Mouse (Mus musculus): ENCODE measurements at regions not wholly inside any gene's neighbourhood (a gene's known extent, or its start where the extent isn't known, plus 50 kb on each side); places are given as distances from the start of the nearest gene placed in this dataset.

DNA sequence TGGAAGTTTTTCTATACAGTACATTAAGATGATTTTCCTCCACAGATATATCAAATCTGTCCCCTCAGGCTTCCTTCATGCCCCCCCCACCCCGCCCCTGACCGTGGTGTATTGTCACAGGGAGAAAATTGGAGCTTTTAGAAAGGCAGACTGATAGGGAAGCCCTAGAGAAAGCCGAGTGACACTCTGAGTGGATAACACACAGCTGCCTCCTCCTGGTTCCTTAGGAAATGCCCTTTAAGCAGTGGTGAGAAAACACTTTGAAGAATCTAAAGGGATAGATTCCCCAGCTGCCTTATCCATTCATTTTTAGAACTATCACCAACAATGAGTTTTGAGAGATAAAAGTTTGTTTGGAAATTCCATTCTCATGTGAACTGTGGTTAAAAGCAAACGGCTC lies 147.0 kb upstream of the Nt5c1b start:
- DNase-seq (ENCODE audit: extremely low spot score, low read depth, low spot score), result no peak

DNA sequence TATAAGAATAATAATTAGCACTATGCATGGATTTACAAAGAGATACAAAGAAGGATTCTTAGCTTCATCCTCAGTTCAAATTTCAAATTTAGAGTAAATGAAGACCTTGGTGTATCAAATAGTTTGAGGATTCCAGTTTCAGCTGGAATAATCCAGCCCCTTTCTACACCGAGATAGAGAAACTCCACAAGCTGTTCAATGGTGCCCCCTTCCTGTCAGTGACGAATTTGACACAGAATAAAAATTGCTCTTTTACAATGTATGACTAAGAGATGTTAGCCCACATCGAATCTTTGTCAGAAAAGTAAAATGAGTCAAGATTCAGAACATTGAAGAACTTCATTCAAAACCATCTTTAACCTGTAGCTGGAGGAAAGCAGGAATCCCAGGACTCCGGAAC lies 145.9 kb upstream of the Nt5c1b start:
- no peak for DNase-seq (ENCODE audit: extremely low spot score, low read depth, low spot score)

DNA sequence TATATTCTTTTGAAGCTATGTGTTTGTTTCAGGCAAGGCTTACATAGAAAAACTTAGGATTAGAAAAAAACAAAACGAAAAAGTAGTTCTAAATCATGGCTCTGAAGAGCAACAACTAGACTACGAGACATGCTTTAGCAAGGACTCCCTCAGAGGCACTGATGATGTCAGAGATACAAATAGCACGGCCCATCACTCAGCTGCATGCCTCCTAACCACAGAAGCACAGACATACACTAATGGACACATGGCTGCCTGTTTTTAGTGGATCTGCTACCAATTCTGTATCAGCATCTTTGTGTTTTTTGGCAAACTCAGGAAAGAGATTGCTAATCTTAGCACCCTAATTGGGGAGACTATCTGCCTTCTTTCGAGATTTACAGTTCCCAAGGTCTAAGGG lies 138.6 kb upstream of the Nt5c1b start:
- no peak for DNase-seq (ENCODE audit: extremely low spot score, low read depth, low spot score)

DNA sequence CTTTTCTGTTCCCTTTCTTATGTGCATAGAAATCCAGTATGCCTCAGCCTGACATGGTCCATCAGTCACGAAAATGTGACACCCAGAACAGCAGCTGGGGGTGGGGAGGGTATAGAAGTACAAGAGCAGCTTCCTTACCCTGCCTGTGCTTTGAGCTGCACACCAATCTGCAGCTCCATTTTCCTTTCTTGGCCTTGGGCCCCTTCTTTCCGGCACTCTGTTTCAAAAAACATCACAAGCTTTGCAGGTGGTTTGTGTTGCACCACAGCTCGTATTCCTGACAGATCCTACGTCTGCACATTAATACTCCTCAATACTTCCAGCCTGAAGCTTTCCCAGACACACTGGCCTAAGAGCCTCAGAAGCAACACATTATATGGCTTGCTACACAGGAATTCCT lies 138.1 kb upstream of the Nt5c1b start:
- peak; percentile 44 for DNase-seq (ENCODE audit: extremely low spot score, low read depth, low spot score)

DNA sequence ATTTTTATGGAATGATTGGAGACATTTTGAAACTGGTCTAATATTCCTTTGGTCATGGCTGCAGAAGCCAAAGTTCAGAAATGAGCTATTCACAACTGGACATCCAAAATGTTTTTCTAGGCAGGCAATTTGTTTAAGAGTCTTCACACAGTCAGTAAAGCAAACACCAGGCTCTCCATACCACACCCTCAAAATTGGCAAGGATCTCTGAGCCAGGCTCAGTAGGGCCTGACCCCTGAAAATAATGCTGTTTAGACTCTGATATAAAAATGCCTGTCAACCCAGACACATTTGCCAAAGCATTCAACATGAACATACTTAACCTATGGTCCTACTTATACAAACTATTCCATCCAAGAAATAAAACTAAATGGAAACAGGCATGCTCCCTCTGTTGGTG lies 121.7 kb upstream of the Nt5c1b start:
- DNase-seq (ENCODE audit: extremely low spot score, low read depth, low spot score), result no peak

DNA sequence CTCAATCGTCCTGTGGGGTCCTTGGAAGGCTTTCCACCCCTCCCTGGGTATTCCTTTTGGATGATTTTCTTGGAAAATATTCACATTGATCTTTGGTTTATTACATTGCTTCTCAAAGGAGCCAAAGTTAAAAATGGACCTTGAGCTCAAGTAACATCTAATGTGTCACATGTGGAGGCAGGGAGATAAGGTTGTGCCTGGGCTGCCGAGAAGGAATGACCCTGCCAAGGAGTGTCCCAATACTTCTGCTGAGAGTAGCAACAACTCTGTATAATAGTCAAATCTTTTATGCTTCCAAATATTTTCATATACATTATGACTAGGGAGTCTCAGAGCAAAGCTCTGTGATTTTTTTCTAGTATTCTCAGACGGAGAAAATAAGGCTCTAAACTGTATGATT lies 113.4 kb upstream of the Nt5c1b start:
- no peak for DNase-seq (ENCODE audit: extremely low spot score, low read depth, low spot score)

DNA sequence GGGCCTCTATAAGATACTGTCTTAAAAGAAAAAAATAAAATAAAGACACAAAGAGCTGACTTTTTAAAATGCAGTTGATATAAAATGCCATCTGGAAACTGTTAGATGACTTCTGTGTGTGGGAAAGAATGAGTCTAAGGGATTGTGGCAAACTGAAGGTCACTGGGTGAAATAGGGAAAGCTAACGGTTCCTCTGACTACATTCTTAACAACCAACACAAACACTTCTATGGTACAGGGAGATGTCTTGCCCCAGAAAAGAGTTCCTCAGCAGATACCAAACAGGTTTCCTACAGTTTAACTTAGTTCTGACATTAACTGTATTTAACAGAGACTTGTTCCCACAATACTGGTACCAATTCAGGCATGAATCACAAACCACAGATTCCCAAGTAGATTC lies 103.6 kb upstream of the Nt5c1b start:
- no peak for DNase-seq (ENCODE audit: extremely low spot score, low read depth, low spot score)

DNA sequence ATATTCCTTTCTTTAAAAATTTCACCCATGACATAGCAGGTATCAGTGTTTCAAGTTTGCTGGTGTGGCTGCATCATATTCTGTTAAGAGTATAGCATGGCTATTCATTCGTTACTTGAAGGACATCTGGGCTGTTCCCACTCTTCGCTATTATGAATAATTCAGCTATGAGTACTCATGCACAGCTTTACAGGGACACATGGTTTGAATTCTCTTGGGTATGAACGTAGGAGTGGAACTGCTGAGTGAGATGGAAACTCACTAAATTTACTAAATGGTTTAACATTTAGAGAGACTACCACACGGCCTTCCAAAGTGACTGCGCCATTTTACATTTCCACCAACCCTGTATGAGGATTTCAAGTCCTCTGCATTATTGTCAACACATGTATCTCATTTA lies 97.7 kb upstream of the Nt5c1b start:
- DNase-seq (ENCODE audit: extremely low spot score, low read depth, low spot score), result no peak

DNA sequence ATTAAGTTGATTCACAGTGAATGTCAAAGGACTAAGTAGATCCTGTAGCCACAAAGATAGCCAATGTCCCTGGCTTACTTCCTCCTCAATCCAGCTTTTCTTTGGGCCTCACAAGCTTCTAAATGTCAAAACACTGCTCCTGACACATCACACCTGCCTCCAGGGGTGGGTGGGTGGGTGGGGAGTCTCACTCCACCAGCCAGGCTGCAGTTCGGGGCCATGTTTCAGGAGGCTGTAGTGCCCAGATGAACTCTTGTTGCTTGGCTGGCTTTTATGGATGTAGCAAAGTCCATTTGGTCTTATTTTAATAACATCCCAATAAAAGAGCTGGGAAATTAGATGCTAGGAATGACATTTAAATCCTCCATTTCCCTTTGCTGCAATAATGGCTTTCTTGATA lies 94.5 kb upstream of the Nt5c1b start:
- DNase-seq (ENCODE audit: extremely low spot score, low read depth, low spot score), result no peak

DNA sequence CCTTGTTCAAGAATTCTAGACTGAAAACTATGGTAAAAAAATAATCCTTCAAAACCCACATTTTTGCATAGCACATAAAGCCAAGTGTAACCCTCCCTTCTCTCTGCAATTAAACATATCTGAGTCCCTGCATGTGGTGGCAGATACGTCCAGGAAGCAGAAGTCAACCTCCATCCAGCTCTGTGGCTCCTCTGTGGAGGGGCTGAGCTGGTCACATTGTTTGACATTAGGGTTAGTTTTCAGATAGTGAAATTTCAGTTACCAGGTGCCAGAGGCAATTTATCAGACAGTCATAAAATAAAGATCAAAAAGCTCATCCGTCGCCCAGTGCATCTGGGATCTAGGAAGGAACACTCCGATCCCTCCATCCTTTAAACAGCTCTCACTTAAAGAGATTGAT lies 77.1 kb upstream of the Nt5c1b start:
- DNase-seq (ENCODE audit: extremely low spot score, low read depth, low spot score), result no peak

DNA sequence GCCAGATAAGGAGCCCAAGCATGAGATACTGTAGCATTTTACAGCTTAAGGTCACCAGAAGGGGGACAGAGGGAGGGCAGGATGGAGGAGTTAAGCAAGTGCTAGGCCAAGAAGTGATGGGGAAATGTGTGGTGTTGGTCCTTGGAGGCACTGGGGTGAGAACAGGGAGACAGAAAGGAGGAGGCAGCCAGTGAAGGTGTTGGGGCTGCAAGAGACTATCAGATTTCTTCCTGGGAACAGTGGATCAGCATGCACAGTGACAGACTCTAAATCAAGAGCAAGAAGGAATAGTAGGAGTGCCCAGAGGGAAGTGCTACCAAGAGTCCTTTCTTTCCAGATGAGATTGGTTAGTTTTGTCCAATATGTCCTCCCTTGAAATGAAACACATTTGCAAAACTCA lies 63.8 kb upstream of the Nt5c1b start:
- no peak for DNase-seq (ENCODE audit: extremely low spot score, low read depth, low spot score)
